Mouse (Mus musculus): ENCODE data around the gene Lyrm1.

Lyrm1 gene

DNA sequence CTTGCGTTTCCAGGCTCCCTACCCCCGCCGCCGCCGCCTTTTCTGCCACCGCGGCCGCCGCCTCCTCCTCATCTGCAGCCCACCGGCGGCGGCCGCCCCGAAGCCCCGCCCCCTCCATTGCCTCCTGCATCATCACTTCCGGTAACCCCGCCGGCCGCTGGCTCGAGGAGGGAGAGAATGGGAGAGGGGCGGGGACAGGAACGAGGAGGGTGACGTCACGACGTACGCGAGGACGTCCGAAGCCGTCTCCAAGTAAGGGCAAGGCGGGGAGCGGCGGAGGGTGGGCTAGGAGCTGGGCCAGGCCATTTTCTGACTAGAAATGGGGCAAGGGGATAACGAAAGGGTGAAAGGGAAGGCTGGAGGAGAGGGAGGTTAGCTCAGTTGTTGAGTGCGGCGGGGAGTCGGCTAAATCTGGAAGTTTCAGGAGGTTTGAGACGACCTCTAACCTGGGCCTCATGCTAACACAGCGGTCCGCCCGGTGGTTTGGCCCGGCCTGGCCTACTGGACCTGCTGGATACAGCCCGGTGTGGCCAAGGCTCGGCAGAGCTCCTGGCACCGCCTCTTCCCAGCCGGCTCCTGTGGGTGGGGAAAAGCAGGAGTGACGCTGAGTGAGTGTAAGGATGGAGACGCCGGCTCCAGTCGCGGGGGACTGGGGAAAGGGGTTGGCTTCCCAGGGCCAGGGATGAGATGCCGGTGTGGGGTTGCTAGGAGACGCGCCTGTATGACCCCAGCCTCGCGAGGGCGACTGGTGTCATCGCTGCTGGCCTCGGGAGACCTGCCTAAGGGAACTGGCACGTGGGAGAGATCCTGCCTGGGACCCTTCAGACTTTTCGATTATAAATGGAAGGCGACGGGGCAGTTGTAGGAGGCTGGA lies at the start of gene Lyrm1, which contains the start of gene Dcun1d3:
Gene Lyrm1, plus strand, starts transcription at position 223 of the 874 bp plus-strand sequence.
Gene Dcun1d3, minus strand, starts transcription at position 660 of the 874 bp plus-strand sequence.
- DNase-seq: peak; percentile 99

DNA sequence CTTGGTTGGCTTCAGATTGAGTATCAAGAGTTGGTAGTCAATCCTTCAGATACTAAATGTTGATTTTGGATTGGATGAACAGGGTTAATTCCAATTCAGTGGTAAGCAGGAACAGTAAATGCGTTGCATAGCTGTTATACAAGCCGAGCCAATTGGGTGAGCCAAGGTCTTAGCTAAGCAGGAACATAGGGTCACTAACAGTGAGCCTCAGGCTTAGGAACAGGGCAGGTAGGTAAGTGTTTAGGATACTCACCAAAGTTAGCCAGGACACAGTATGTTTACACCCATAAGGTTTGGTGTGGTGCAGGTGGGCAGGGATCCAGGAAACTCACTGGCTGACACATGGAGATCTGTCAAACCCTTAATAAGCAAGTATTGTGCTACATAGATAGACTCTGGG lies 48.3 kb upstream of the Lyrm1 start:
- DNase-seq: no peak

DNA sequence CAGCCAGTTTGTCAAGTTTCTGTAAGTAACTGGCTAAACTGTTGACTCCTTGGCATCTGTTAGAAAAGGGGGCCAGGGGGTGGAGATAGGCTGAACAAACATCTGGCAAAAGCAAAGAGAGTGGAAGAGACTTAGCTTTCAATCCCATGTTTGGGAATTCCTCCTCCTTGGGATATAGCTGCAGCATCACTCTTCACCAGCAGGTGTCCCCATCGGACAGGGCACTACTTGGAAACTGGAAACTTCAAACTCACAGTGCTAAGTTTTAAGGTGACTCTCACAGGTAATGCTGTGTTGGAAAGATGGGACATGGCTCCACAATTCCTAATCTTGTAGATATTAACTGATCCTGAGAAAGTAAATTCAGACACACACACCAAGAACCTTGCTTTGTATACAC lies 46.6 kb upstream of the Lyrm1 start:
- peak; percentile 83 to 85 for DNase-seq

DNA sequence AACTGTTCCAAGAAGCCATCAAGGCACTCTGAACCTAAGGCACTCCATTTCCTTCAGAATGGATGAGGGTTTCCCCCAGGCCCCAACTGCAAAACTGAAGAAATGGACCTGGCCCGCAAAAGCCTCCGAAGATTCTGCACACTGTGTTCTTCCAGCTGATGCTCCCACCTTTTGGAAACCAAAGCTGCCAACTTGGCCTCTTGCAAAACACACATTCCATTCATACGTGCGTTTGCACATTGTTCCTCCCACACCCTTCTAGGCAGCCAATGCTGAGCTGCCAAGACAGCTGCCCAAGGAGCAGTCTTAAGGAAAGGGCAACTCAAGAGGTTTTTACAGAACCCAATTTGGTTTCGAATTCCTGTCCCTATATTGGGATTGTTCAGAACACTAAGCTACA lies 44.9 kb upstream of the Lyrm1 start:
- DNase-seq: peak; percentile 6 to 25

DNA sequence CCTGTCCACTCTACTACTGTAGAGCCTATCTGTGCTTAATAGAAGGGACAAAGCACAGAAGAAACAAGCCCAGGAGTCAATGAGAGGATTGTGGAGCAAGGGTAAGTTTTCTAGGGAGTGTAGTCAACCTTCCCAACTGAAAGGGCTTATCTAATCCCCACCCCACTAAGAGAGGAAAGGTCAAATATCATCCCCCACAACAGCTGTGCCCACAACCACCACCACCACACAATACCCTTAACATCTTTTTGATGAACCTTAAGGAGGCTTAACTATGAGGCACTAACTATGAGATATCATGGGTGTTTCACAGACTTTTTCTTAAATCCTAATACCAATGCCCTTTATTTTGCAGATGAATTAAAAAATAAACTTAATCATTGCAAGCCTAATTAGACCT lies 43.2 kb upstream of the Lyrm1 start:
- no peak for DNase-seq

DNA sequence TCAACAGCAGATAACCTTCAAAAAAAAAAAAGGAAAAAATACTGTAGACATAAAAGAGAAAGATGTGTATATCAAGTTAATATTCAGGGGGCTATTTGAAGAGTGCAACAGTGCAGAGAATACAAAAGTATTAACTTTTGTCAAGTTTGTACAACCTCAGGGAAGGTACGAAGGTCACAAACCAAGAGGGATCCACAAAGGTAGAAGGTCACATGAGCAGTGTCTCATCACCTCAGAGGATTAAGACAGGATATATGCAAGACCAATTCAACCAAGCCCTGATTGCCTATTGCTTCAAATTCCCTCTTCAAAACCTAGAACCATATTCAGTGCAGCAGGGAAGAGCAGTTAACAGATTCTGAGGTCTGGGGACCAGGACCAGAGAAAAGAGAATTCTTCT lies 42.5 kb upstream of the Lyrm1 start:
- DNase-seq: no peak

DNA sequence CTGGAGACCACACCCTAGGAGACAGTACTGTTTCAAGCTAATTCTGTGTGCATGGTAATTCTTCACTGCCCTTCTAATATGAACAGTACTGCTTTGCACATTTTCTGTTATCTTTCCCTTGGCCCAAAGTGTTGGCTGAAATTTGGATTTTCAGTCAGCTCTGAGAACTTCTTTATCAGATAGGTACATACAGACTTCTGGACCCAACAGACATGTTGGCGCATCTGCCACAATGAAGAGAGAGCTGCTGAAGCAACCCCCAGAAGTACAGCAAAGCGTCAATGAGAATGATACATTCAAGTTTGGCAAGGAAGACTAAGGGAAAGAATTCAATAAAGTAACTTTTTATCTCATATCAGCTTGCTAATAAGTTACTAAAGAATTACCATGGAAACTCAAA lies 41.3 kb upstream of the Lyrm1 start:
- DNase-seq: no peak

DNA sequence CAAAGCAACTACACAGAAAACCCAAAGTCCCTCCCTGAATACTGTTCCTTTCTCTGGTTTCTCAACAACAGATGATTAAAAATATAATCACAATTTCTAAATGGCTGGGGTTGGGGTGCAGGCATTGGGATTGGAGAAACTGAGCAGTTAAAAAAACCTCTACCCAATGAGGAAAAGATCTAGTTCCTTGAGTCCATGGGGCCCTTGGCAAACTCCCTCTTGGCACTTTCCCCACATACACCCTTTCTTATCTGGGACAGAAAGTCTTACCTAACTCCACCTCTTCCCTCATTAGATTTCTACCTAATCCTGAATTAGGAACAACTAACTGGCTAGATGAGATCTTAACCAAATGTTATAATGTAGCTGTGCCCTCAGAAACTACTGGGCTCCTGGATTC lies 40.6 kb upstream of the Lyrm1 start:
- no peak for DNase-seq

DNA sequence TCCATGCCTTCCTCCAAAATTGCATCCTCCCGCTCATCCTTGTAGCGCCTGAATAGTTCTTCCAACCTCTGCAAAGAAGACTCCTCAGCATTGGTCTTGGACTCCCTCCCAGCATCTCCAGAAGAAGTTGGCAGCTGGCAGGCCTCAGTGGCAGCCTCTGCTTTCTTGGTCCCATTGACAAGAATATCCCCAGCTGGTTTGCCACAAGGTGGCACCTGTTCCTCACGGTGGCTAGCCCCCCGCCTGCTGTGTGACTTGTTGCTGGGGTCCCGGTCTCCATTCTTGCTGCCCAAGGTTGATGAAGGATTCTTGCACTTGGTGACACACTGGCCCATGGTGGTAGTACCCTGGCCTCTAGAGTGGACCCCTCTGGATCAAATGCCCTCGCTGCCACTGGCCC lies 36.2 kb upstream of the Lyrm1 start:
- peak; percentile 28 to 30 for DNase-seq

DNA sequence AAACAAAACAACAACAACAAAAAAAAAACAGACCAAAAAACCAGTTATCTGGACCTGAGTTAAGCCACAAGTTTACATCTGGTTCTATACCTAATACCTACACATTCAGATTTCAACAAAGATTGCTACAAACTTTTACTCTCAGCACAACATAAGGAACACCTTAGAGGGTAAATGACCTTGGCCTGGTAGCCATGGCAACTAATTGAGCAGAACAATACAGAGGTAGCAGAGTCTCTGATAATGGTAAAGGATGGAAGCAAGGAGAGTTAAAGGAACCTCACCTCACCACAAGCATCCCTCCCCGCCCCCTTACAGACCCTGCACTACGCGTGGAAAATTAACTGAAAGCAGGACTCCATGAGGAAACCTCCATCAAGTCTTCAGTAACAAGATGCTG lies 35.5 kb upstream of the Lyrm1 start:
- no peak for DNase-seq

DNA sequence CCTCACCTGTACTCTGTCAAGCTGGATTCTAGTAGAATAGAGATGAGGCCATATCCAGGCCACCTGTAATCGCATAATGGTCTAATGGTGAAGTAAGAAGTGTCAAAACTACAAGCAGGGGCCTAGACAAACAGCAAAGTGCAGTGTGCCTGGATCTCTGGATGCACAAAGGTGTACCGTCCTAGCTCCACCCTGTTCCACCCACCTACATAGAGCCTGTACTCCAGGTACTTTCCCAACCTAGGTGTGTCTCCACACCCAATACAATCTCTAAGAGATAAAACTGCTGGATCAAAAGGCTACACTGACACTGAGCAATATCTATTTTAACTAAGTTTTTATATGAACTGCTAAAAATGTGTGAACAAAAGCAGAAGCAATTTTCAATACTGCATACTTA lies 35.1 kb upstream of the Lyrm1 start:
- DNase-seq: no peak

DNA sequence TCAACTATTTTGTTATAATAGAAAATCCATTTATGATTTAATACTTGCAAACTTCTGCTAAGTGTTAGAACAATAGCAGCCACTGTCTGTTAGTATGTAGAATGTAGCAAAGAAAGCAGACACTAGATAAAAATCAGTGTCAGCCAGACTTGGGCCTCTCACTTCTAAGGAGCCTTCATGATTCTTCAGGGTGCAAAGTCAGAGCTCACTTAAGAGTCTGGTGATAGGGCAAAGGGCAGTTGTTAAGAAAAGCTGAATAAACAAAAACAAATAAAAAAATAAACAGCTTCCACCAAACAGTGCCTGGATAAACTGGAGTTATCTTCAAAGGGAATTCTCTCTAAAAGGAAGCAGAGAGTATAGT lies 34.7 kb upstream of the Lyrm1 start:
- no peak for DNase-seq

DNA sequence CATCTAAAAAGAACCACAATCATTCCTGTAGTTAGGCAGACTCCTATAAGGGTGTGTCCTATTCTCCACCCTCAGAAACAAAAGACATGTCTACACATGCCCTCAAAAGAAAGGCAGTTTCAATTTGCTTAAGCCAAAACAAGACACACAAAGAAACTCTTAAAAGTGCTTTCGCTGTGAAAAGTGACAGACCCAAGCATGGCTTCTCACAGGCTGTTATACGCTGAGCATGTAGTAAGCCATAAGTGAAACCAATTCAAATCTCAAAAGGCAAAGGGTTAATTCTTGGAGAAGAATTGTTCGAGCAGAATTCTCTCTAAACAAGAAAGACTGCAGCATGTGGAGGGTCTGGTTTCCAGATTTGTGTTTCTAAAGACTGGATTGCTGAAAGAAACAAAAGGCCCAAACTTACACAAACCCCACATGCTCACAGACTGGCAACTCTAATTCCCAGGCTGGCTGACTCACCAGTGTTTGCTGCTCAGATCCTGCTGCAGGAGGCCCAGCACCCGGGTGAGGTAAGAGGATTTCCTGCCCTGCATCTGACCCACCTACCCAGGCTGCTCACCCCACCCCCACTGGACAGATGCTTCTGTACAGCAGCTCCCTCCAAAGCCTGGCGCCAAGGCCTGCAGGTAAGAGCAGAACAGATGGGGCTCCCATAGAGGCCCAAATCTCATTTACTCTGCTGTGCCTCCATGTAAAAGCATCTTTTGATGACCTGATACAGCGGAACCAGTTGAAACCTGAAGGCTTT lies 34.1 kb upstream of the Lyrm1 start:
- DNase-seq: peak; percentile 66 to 80

DNA sequence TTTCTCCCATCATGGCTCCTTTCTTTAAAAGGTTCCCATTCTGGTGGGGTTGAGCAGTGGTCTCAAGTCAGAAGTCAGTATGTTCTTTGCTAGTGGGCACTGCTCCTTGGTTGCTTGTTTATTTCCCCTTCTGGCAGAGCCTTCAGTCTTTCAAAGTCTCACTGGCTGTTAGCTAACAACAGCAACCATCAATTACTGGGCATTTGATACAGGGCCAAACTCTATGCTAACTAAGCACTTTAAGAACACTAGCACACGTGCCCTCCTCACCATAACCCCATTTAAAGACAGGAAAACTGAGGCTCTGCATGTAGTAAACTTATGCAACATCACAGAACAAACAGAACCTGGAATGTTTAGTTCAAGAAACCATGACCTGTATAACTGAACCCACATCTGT lies 33.5 kb upstream of the Lyrm1 start:
- no peak for DNase-seq

DNA sequence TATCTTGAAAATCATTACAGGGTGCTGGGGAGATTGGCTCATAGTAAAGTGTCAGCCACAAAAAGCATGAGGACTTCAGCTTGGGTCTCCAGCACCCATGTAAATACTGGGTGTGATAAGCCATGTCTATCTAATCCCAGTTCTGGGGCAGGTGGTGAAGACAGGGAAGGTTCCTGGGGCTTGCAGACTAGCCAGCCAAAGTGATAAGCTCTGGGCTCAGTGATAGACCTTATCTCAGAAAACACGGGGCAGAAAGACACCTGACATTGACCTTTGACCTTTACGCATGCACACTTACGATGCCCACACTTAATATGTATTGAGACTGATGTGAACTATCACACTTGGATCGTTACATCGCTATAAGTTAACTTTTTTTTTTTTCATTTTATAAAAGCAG lies 31.2 kb upstream of the Lyrm1 start:
- DNase-seq: no peak

DNA sequence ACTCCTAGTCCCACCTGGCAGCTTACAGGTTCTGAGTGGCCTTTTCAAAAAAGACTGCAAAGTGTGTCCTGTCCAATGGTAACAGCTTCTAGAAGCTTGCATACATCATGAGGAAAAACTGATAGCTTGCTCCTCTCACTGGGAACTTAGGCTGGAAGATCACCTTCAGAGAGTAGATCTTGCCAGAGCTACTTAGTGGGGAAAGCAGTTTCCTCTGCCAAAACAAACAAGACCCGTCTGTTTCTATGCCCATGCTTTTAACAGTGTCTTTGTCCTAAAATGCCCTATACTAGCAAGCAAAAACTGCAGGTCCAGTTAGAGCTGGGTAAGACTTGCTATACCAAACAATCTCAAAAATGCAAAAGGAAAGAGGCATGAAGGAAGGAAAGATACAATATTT lies 29.5 kb upstream of the Lyrm1 start:
- no peak for DNase-seq

DNA sequence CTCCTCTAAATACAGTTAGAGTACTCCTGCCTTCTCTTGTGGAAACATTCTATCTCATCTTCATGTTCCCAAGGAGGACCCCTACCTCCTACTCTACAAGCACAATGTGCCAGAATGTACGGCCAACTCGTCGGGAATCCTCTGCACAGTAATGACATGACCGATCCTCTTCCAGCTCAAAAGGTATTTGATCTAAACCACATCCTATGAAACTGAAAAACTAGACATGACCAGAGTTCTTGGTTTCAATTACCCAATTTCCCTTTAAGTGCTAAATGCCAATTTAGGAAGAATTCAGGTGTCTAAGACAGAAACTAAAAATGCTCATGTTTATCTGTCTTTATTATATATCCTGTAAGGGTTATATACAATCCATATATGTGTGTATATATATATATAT lies 23.5 kb upstream of the Lyrm1 start:
- no peak for DNase-seq

DNA sequence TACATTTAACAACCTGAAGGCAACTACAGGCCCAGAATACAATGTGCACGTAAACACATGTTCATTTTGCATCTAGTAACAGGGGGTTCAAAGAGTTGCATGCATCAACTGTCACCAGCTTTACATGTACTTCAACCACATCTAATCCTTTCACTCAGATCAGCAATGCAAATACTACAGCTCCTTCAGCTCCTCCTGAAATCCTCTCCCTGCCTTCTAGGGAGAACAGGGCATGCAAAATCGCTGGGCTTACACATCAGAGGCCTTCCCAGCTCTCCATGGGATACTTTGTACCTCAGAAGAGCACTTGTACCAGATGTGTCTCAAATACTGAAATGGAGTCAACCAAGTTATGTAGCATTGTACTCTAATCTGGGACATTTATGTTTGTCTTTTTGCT lies 22.6 kb upstream of the Lyrm1 start:
- DNase-seq: no peak

DNA sequence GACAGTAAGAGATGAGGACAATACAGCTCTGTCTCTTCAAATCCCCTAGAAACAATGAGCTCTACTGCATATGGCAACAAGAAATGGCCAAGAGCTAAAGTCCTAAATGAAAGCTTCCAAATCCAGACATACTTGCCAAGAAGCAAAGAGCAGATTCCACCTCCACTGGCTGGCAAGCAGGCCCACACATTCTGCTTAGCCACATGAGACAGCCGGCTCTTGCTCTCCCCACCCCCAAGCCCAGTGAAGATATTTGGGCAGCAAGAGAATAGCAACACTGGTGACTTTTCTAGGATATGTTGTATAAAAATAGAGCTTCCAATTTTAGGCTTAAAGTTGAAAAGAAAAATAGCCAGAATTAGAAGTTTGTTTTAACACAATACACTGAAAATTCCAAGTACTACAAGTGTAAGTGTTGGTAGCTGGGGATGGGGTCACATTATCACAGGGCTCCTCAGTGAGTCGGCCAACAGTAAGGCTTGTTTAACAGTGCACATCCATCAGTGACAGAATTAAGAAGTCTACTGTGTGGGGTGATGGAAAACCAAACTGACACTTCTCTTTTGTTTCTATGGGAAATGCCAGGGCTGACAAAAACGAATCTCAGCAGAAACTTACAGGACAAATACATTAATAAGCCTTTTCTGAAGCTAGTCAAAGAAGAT lies 19.8 kb upstream of the Lyrm1 start:
- peak in 1 of 2 experiments; percentile 25 for DNase-seq

DNA sequence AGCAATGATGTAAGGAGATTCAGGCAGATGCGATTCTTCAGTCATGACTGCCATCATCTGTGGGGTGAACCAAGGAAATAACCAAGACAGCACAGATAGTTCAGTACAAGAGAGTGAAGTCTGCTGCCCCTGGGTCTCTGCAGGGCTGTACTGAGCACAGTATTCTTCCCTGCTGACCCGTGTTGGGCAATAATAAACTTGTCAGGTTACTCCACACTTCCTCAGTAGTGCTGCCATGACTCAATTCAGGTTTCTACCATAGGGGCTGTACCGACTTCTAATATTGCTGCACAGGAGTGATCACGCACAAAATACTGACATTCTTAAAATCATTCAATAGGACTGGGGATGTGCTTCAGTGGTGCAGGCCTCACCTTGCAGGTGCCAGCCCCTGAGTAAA lies 16.5 kb upstream of the Lyrm1 start:
- no peak for DNase-seq

DNA sequence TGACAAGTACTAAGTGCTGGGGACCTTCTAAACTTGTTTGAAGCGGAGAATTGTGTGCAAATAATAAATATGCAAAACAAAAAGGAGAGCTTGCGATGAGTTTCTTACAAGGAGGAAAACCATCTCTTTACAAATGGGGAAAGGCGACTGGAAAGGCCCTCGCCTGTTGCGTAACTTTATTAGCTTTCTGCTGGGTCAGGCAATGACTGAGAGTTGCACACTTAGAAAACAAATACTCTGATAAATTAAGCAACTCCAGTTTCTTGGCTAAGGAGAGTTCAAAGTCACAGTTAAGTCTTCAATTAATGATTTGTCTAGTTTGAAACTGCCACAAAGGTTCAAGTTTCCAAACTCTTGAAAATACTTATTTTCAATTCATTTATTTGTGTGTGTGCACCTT lies 15.3 kb upstream of the Lyrm1 start:
- no peak for DNase-seq

DNA sequence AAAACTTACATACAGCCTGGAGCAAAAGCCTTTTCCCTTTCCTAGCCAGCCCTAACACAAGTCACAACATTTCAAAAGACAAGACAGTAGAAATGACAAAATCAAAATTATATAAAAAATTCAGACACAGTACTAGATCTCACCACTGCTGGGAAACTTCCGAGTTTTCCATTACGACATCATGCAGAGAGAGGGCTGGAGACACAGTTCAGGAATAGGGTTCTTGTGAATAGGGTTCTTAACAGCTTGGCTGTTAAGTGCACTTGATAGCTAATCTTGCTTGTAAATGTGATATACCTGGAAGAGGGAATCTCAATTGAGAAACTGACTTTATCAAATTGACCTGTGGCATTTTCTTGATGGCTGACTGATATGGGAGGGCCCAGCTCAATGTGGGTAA lies 14.4 kb upstream of the Lyrm1 start:
- no peak for DNase-seq

DNA sequence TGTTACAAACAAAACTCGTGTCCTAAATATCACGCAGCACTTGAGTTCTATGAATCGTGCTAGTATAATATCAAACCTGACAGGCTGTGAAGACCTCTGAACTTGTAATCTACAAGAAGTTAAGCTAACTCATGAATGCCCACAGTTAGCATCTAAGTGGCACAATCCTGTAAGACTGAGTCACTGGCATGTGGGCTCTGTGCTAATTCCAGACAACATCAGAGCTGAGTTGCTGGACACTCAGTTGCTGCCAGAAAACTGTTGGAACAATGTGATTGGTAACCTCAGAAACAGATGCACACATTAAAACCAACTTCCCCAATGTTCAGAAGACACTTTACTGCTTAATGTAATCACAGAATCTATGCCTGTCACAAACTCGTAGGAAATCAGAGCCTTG lies 7.8 kb upstream of the Lyrm1 start:
- no peak for DNase-seq

DNA sequence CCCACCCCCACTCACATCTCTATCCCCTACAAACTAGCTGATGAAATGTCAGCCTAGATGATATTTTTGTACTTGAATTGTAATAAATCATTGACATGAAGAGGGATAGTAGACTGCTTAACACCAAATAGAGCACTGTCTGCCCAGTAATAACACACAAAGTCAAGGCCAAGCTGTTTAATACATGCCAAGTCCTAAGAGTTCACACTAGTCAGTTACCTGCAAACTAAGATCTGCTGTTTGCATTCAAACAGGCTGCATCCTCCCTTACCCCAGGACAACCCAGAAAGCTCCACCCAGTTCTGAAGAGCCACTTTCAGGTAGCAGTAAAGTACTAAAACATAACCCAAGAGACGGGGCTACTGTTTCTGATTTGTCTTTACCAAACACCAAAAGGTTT lies 3.5 kb upstream of the Lyrm1 start:
- DNase-seq: no peak
